Mouse (Mus musculus) forebrain, embryonic 11.5 days (tissue): ENCODE measurements at regions not wholly inside any gene's neighbourhood (a gene's known extent, or its start where the extent isn't known, plus 50 kb on each side); places are given as distances from the start of the nearest gene placed in this dataset.
"Not testable (repeated sequence)": the region's sequence is repeated elsewhere in the genome, so short reads cannot be mapped to it uniquely, and the experiment has no call there.

Experiments
- ATAC-seq: fragments of 200-750 bp; cut with Nextera tagmentation; replicated peaks from 2 replicates; pipeline ENCODE4 v1.8.0; 2017; ENCODE audit warnings: moderate TSS enrichment; ENCODE audit not compliant: low FRiP score
- DNase-seq: peaks from one replicate; pipeline ENCODE4 v3.0.0-alpha.2; 2017; ENCODE audit warnings: low spot score
- H3K27ac ChIP-seq: fragments of 300-500 bp; sonication (generic); 2 replicates; pipeline ENCODE4 v1.5.1; 2014; ENCODE audit warnings: low read depth, low read length
- H3K27me3 ChIP-seq: fragments of 300-500 bp; sonication (generic); 2 replicates; pipeline ENCODE4 v1.6.1; 2014; ENCODE audit warnings: mild to moderate bottlenecking, low read length, mixed read lengths; ENCODE audit not compliant: control insufficient read depth, insufficient read depth
- H3K36me3 ChIP-seq: fragments of 300-500 bp; sonication (generic); 2 replicates; pipeline ENCODE4 v1.6.1; 2014; ENCODE audit warnings: mild to moderate bottlenecking, low read length, moderate library complexity, mixed read lengths; ENCODE audit not compliant: control insufficient read depth, insufficient read depth
- H3K4me1 ChIP-seq: fragments of 300-500 bp; sonication (generic); replicated peaks from 2 replicates; pipeline ENCODE4 v1.6.1; 2014; ENCODE audit warnings: low read length, mixed read lengths; ENCODE audit not compliant: control insufficient read depth, insufficient read depth
- H3K4me2 ChIP-seq: fragments of 300-500 bp; sonication (generic); 2 replicates; pipeline ENCODE4 v1.6.1; 2014; ENCODE audit warnings: low read depth, mild to moderate bottlenecking, low read length, moderate library complexity, mixed read lengths; ENCODE audit not compliant: severe bottlenecking
- H3K4me3 ChIP-seq: fragments of 300-500 bp; sonication (generic); 2 replicates; pipeline ENCODE4 v1.5.1; 2014; ENCODE audit warnings: low read depth, low read length
- H3K9ac ChIP-seq: fragments of 300-500 bp; sonication (generic); 2 replicates; pipeline ENCODE4 v1.6.1; 2014; ENCODE audit warnings: low read length
- H3K9me3 ChIP-seq: fragments of 300-500 bp; sonication (generic); 2 replicates; pipeline ENCODE4 v1.6.1; 2016; ENCODE audit warnings: low read length, mixed read lengths; ENCODE audit not compliant: control insufficient read depth
- WGBS: fragments of 180-500 bp; shearing (Covaris S2); extraction: QIAGEN DNeasy Blood & Tissue Kit; methylation state at CpG from one replicate; pipeline ENCODE4 v1.1.7; 2014; 5-methylcytosine and 5-hydroxymethylcytosine counted together

DNA sequence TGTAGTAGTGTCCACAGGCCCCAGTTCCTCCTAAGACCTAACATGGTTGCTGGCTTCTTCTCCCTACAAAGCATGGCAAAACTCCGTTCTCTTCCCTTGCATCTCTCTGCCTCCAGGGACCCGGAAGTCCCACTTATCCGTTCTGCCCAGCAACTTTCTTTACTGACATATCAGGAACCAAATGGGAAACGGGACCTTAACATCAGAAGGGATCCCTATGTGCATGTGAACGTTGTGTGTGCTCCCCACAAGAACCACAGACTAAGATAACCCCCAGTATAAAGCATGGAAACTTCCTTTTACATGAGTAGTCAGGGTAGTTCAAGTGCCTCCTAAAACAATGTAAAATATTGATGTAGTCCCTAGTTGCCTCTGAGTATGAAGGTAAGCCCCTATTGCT, 61.6 kb downstream of the Zxdb start:
- no peaks in the 10 kb centered on the region for H3K27me3 ChIP-seq
- no peak for ATAC-seq
- H3K4me3 ChIP-seq = no peak overlapping the region
- no peaks in the 10 kb centered on the region for H3K36me3 ChIP-seq
- H3K4me1 ChIP-seq = no peaks in the 10 kb centered on the region
- no peak overlapping the region for H3K9ac ChIP-seq
- 75% methylated on average over 5 of the region's 5 CpGs for WGBS
- DNase-seq = no peak
- H3K27ac ChIP-seq = no peak overlapping the region
- H3K4me2 ChIP-seq = no peak overlapping the region
- no peaks in the 10 kb centered on the region for H3K9me3 ChIP-seq

DNA sequence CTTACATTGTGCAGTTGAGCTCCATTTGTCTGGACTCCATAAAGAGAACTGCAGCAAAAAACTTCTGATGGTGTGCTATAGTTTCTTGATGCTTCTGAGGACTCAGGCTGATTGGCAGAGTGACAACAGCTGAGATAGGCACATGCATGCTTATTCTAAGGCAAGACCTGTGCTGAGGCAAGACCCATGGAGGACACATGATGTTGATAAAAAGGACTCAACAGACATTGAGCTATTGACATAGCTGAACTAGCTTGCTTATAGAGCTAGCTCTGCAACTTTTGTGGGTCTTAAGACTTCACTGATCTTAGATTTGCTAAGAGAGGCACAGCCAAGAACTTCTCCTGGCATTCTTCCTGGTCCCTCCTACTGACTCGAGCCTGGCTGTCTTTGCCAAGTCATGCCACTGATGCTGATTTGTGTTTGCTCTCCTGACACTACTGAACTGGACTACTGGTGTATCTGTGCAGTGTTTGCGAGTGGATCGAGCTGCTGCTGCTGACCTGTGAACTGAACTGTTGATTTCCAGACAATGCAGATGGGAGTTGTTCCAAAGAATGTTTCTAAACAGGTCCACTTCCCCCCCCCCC, 64.1 kb downstream of the Zxdb start:
- Histone ChIP-seq H3K4me1 (no peaks in the 10 kb centered on the region), H3K4me2 (no peak overlapping the region), H3K4me3 (no peak overlapping the region), H3K9ac (no peak overlapping the region), H3K27me3 (no peaks in the 10 kb centered on the region), H3K27ac (no peak overlapping the region), H3K36me3 (no peaks in the 10 kb centered on the region), H3K9me3 (no peaks in the 10 kb centered on the region)
- WGBS = 78% methylated on average over 3 of the region's 3 CpGs
- no peak for DNase-seq
- ATAC-seq = no peak

DNA sequence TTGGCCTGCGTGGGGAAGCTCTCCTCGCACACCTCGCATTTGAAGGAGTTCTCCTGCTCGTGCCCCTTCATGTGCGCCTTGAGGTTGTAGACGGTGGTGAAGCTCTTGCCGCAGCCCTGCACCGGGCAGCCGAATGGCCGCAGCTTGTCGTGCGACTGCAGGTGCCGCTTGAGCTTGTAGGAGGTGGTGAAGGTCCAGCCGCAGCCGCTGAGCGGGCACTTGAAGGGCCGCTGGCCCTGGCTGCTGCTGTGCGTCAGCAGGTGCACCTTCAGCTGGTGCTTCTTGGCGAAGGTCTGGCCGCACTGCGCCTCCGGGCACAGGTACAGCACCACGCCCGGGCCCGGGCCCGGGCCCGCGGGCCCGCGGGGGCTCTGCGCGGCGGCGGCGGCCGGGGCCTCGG, 72.5 kb downstream of the Zxdb start:
- not testable (repeated sequence) for H3K4me2 ChIP-seq, H3K9me3 ChIP-seq, H3K4me3 ChIP-seq, H3K27ac ChIP-seq, H3K4me1 ChIP-seq, H3K27me3 ChIP-seq, H3K36me3 ChIP-seq, DNase-seq, H3K9ac ChIP-seq
- ATAC-seq = peak; percentile 19; the same call in 1 of the 2 replicates
- WGBS = no CpG with 5 or more reads among the region's 37 CpGs

DNA sequence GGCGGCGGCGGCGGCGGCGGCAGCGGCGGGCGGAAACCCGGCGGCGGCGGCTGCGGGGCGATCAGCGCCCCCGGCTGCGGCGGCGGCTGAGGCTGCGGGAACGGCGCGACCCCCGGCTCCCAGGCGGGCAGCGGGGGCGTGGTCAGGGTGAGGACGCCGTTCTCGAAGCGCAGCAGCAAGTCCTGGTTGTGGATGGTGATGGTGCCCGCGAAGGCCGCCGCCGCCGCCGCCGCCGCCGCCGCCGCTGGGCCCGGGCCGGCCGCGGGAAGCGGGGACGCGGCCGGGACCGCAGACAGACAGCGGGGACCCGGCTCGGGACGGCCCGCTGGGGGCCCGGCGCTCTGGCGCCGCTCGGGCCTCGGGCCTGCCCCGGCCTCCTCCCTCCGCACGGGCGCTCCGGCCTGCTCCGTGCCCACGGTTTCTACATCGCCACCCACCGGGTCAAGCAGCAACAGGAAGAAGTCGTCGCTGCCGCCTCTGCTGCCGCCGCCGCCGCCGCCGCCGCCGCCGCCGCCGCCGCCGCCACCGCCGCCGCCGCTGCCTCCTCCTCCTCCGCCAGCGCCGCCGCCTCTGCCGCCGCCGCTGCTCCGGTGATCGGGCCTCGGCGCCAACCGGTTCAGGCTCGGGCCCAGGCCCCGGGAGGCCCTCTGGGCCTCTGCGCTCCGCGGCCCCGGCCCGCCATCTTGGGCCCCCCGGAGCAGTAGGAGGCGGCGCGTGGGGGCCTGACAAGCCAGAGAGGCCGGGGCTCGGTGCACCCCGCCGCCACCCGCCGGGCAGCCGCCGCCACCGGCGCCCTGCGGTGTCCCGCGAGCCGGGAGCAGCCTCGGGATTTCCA, 73.2 kb downstream of the Zxdb start:
- not testable (repeated sequence) for H3K4me3 ChIP-seq, H3K4me1 ChIP-seq, H3K9me3 ChIP-seq, H3K36me3 ChIP-seq, H3K27me3 ChIP-seq, H3K4me2 ChIP-seq, DNase-seq, H3K9ac ChIP-seq, H3K27ac ChIP-seq
- no CpG with 5 or more reads among the region's 131 CpGs for WGBS
- ATAC-seq = peak; percentile 79

DNA sequence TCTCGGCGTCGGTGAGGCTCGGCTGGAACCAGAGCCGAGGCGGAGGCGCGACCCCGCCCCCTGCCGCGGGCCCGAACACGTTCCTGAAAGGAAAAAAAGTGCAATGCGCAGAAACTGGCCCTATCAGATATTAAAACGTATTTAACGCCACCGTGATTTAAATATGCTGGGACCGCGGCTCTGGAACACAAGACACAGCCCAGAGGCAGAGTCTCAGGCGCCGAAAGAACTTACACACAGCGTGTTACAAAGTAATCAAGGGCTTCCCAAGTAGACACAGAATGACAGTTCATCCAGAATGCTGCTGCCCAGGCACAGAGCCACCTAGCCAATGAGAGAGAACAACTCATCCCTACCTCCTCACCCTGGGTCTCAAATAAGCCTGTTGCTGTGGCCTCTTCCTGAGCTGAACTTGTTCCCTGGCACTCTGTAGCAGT, 73.8 kb downstream of the Zxdb start:
- H3K4me2 ChIP-seq, H3K27ac ChIP-seq, H3K27me3 ChIP-seq, H3K36me3 ChIP-seq, H3K4me1 ChIP-seq, H3K9me3 ChIP-seq, DNase-seq, H3K4me3 ChIP-seq, H3K9ac ChIP-seq: not testable (repeated sequence)
- ATAC-seq = peak; percentile 74
- WGBS = no CpG with 5 or more reads among the region's 22 CpGs

DNA sequence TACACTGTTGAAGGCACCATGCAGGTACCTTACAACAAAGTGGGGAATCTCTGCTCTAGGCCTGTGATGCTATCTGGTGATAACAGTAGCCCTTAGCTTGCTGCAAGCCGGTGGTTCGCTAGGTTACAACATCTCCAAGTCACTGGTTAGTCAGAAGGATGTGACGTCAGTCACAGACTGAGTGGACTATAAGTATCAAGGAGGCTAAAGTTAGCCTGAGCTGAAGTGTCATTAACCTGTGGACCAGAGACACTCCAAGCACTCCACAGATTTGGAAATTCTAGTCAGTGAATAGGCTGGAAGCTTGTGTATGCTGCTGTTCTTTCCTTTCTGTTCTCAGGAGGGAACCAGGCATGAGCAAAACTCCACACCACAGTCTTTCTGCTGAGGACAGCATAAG, 88.4 kb downstream of the Zxdb start:
- not testable (repeated sequence) for H3K4me3 ChIP-seq, H3K4me2 ChIP-seq, ATAC-seq, DNase-seq, H3K9me3 ChIP-seq, H3K4me1 ChIP-seq, H3K27me3 ChIP-seq, H3K9ac ChIP-seq, H3K27ac ChIP-seq, H3K36me3 ChIP-seq
- WGBS = no CpG with 5 or more reads among the region's 3 CpGs

DNA sequence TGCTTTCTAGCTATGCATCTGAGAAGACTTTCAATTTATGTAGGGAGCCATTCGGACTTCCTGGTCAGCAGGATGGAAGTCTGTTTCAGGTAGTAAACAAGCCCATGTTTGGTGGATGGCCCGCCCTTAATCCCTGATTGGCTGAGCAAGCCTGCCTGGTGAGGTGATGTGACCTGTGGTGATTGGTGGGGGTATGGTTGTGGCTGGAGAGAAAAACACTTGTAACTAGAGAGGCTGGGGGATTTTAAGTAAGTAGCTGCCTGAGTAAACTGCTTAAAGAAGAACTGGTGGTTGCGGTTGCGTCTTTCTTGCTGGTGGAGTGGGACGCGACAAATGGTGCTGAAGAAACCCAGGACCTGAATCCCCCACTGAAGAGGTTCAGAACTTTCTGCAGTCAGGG, 103.2 kb downstream of the Zxdb start:
- not testable (repeated sequence) for H3K9ac ChIP-seq, H3K4me2 ChIP-seq, H3K9me3 ChIP-seq, H3K4me3 ChIP-seq, H3K36me3 ChIP-seq, H3K27me3 ChIP-seq, ATAC-seq, H3K4me1 ChIP-seq, H3K27ac ChIP-seq, DNase-seq
- WGBS = 91% methylated on average over 6 of the region's 6 CpGs

DNA sequence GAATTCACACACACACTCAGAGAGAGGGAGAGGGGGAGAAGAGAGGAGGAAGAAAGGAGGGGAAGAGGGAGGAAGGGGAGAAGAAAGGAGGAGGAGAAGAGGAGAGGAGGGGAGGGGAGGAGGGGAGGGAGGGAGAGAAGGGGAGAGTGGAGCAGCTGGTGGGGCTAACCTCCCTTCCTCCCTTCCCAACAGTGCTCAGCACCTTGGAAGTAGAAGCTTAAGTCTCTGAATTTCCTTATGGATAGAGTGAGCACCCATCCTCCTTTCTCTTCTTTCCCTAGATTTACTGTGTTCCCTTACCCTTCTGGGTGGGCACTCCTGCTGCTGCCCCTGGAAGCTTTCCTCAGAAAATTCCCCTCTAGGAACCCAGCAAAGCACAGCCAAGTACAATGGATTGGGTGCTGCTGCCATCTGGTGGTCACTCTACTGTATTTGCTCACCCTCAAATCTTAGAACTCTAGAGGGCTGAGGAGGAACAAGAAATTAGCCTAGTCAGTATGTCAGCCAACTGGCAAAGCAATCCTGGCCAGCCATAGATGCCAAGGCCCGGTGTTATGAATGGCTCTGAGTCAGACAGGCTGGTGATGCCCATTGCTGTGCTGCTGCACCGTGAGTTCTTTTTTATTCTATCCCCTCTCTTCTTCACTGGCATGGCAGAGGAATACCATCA, 119.9 kb downstream of the Zxdb start:
- not testable (repeated sequence) for H3K4me2 ChIP-seq, H3K27me3 ChIP-seq, H3K4me3 ChIP-seq, H3K36me3 ChIP-seq, DNase-seq, H3K4me1 ChIP-seq, H3K9me3 ChIP-seq, H3K27ac ChIP-seq, H3K9ac ChIP-seq
- peak; percentile 79 for ATAC-seq
- 38% methylated on average over 2 of the region's 2 CpGs for WGBS
